Mouse (Mus musculus) spleen, postnatal 4 days (tissue): ENCODE data around the gene Ttbk2.

Source experiments
- DNase-seq, 2 experiments: peaks; one replicate each; pipeline ENCODE4 v3.0.0; 2022; ENCODE audit warnings: low spot score in 2 of 2

Ttbk2 gene

GRCm38 (mm10) chr2:120850424-120851082 is at the start of gene Ttbk2:
TSS of gene Ttbk2 (minus strand) at chr2:120850604.
- DNase-seq, result peak; percentile 97 to 99

- DNase-seq, result no peak
Observed at GRCm38 (mm10) chr2:120896361-120896760, 46.0 kb upstream of the Ttbk2 start.

- DNase-seq, result no peak
Observed at GRCm38 (mm10) chr2:120887601-120888000, 37.2 kb upstream of the Ttbk2 start.

- no peak for DNase-seq
Observed at GRCm38 (mm10) chr2:120873192-120873591, 22.8 kb upstream of the Ttbk2 start.

- no peak for DNase-seq
Observed at GRCm38 (mm10) chr2:120871447-120872336, 21.3 kb upstream of the Ttbk2 start.

GRCm38 (mm10) chr2:120867336-120867735 is 16.9 kb upstream of the Ttbk2 start:
- DNase-seq, result no peak

GRCm38 (mm10) chr2:120866561-120866960 is 16.2 kb upstream of the Ttbk2 start:
- DNase-seq, result peak; percentile 21 to 69

- no peak for DNase-seq
Observed at GRCm38 (mm10) chr2:120863389-120863788, 13.0 kb upstream of the Ttbk2 start.

GRCm38 (mm10) chr2:120860699-120861098 is 10.3 kb upstream of the Ttbk2 start:
- DNase-seq, result no peak

GRCm38 (mm10) chr2:120858131-120858530 is 7.7 kb upstream of the Ttbk2 start:
- DNase-seq, result no peak

- DNase-seq, result peak in 1 of 2 experiments; percentile 38
Observed at GRCm38 (mm10) chr2:120853151-120853550, 2.7 kb upstream of the Ttbk2 start.

GRCm38 (mm10) chr2:120852626-120853025 is 2.2 kb upstream of the Ttbk2 start:
- no peak for DNase-seq

GRCm38 (mm10) chr2:120849449-120850423 is 668 bp downstream of the Ttbk2 start, which contains the start of gene Cdan1:
TSS of gene Cdan1 (minus strand) at chr2:120850128.
- DNase-seq, result peak; percentile 63 to 85

GRCm38 (mm10) chr2:120845280-120845679 is 5.1 kb downstream of the Ttbk2 start:
- no peak for DNase-seq

GRCm38 (mm10) chr2:120843990-120844389 is 6.4 kb downstream of the Ttbk2 start:
- DNase-seq, result no peak

- DNase-seq, result no peak
Observed at GRCm38 (mm10) chr2:120841211-120841610, 9.2 kb downstream of the Ttbk2 start.

- DNase-seq, result no peak
Observed at GRCm38 (mm10) chr2:120835167-120835566, 15.2 kb downstream of the Ttbk2 start.

- no peak for DNase-seq
Observed at GRCm38 (mm10) chr2:120826936-120827638, 23.3 kb downstream of the Ttbk2 start.

GRCm38 (mm10) chr2:120770265-120770935 is 80.0 kb downstream of the Ttbk2 start:
- DNase-seq, result no peak

GRCm38 (mm10) chr2:120761922-120762321 is 88.5 kb downstream of the Ttbk2 start:
- no peak for DNase-seq
